Mouse (Mus musculus): ENCODE results near the gene Sdhc. TPM values are rescaled to one million over a fixed set of nuclear protein-coding genes. Genes with fewer than 3 reads are reported as not detected.
"Not testable (repeated sequence)": the region's sequence is repeated elsewhere in the genome, so short reads cannot be mapped to it uniquely, and the experiment has no call there.

The Sdhc gene
- polyA plus RNA-seq, 1 experiment from 2014 or later = 642 TPM

DNA sequence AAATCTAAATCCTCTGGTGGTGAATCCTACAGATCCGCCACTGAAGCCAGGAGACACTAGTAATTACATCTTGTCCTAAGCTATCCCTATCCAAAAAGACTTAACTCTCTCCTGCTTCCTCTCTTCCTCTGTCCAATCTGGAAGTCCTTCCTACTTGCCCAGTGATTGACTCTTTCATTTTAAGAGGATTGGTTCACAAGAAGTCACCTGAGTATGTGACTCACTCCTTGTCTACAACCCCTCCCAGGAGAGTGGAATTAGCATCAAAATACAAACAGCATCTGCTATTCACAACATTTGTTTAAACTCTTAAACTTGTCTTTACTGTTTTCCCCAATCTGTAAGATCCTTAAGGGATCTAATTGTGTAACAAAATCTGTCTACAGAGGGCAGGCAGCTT is 60.5 kb downstream of the Sdhc start:
- ATAC-seq (ENCODE audit: insufficient number of reproducible peaks, insufficient read depth, low FRiP score, low read depth) = no peak
- H3K9ac ChIP-seq (ENCODE audit: low read length) = no peak overlapping the region
- peaks cover 17% of the 10 kb centered on the region for H3K27me3 ChIP-seq (ENCODE audit: control insufficient read depth, insufficient read depth, low read length)
- no peak overlapping the region for H3K4me3 ChIP-seq (ENCODE audit: control insufficient read depth in 1 of 2, insufficient read depth in 1 of 2, low read depth in 1 of 2, low read length in 2 of 2)
- no peaks in the 10 kb centered on the region for H3K9me3 ChIP-seq (ENCODE audit: control insufficient read depth, low read length)
- peaks cover 0 to 7% of the 10 kb centered on the region in 2 experiments; a peak in 1 of 4 replicates for H3K4me1 ChIP-seq (ENCODE audit: control insufficient read depth in 2 of 2, insufficient read depth in 2 of 2, low read length in 2 of 2)
- WGBS = 92% methylated on average over 1 of the region's 1 CpGs
- H3K27ac ChIP-seq (replicated peaks in 1 of 2; ENCODE audit: control insufficient read depth in 1 of 2, insufficient read depth in 1 of 2, low read depth in 2 of 2, low read length in 2 of 2) = no peak overlapping the region
- no peak overlapping the region for H3K4me2 ChIP-seq (ENCODE audit: low read length)
- no peaks in the 10 kb centered on the region for H3K36me3 ChIP-seq (ENCODE audit: control insufficient read depth, insufficient read depth, low read length)

DNA sequence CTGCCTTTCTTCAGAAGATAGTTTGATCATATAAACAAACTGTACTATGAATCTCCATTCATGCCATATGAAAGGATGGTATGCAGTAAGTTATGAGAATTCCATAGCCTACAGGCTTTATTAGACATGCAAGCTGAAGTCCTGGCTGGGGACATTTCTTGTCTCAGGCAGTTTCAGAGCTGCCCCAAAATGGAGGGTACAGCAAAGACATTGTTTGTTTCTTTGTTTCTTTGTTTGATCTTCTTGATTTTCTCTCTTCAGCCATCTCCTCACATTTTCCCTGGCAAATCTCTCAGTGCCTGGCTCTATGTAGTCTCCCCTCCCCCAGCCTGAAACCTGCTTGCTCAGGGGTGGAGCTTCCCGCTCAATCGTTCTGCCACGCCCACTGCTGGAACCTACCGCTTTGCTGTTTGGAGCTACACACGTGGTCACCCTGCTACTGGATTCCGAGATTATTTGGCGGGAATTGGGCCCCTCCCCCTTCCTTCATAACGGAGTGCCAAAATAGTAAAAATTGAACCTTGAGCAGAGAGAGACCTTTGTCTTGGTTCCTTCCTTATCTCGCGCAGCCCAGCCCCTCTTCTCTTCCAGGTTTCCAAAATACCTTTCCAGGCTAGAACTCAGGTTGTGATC is 62.0 kb downstream of the Sdhc start:
- Histone ChIP-seq H3K4me2 (ENCODE audit: low read length) (peak overlapping the region; percentile 43), H3K27me3 (ENCODE audit: control insufficient read depth, insufficient read depth, low read length) (peaks cover 17% of the 10 kb centered on the region)
- H3K4me3 ChIP-seq (ENCODE audit: control insufficient read depth in 1 of 2, insufficient read depth in 1 of 2, low read depth in 1 of 2, low read length in 2 of 2); ATAC-seq (ENCODE audit: insufficient number of reproducible peaks, insufficient read depth, low FRiP score, low read depth); H3K27ac ChIP-seq (replicated peaks in 1 of 2; ENCODE audit: control insufficient read depth in 1 of 2, insufficient read depth in 1 of 2, low read depth in 2 of 2, low read length in 2 of 2); H3K36me3 ChIP-seq (ENCODE audit: control insufficient read depth, insufficient read depth, low read length); H3K4me1 ChIP-seq (ENCODE audit: control insufficient read depth in 2 of 2, insufficient read depth in 2 of 2, low read length in 2 of 2); H3K9me3 ChIP-seq (ENCODE audit: control insufficient read depth, low read length); H3K9ac ChIP-seq (ENCODE audit: low read length): not testable (repeated sequence)
- 4% methylated on average over 10 of the region's 10 CpGs for WGBS

DNA sequence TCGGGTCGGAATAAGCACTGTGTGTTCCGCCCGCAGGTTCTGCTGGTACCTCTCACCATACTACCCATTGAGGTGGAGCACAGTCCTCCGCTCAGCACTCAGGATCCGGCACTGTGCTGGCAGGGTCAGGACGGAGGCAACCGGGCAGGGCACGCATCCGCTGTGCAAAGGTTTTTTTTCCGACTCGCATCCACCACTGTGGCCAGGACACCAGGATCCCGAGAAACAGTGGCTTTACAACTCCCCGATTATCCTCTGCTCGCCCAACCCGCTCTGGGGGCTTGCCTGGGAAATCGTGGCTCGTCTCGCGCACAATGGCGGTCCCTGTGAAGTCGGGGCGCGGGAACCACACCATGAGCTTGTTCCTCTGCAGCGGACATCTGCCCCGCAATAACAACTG is 64.7 kb downstream of the Sdhc start:
- no peaks in the 10 kb centered on the region for H3K9me3 ChIP-seq (ENCODE audit: control insufficient read depth, low read length)
- peak overlapping the region; percentile 83 for H3K4me2 ChIP-seq (ENCODE audit: low read length)
- H3K27me3 ChIP-seq (ENCODE audit: control insufficient read depth, insufficient read depth, low read length) = peaks cover 17% of the 10 kb centered on the region
- H3K36me3 ChIP-seq (ENCODE audit: control insufficient read depth, insufficient read depth, low read length) = no peaks in the 10 kb centered on the region
- H3K9ac ChIP-seq (ENCODE audit: low read length) = peak overlapping the region; percentile 61
- no peak for ATAC-seq (ENCODE audit: insufficient number of reproducible peaks, insufficient read depth, low FRiP score, low read depth)
- under 1% methylated on average over 26 of the region's 26 CpGs for WGBS
- H3K4me1 ChIP-seq (ENCODE audit: control insufficient read depth in 2 of 2, insufficient read depth in 2 of 2, low read length in 2 of 2) = peaks cover 0 to 7% of the 10 kb centered on the region in 2 experiments; a peak in 1 of 4 replicates
- peak overlapping the region; percentile 49 to 55 for H3K4me3 ChIP-seq (ENCODE audit: control insufficient read depth in 1 of 2, insufficient read depth in 1 of 2, low read depth in 1 of 2, low read length in 2 of 2)
- no peak overlapping the region for H3K27ac ChIP-seq (replicated peaks in 1 of 2; ENCODE audit: control insufficient read depth in 1 of 2, insufficient read depth in 1 of 2, low read depth in 2 of 2, low read length in 2 of 2)

GRCm38 (mm10) chr1:171081512-171082231 is 68.7 kb downstream of the Sdhc start:
- not testable (repeated sequence) for H3K4me2 ChIP-seq (ENCODE audit: low read length); H3K36me3 ChIP-seq (ENCODE audit: control insufficient read depth, insufficient read depth, low read length); H3K4me1 ChIP-seq (ENCODE audit: control insufficient read depth in 2 of 2, insufficient read depth in 2 of 2, low read length in 2 of 2); H3K27ac ChIP-seq (replicated peaks in 1 of 2; ENCODE audit: control insufficient read depth in 1 of 2, insufficient read depth in 1 of 2, low read depth in 2 of 2, low read length in 2 of 2); H3K9ac ChIP-seq (ENCODE audit: low read length); H3K4me3 ChIP-seq (ENCODE audit: control insufficient read depth in 1 of 2, insufficient read depth in 1 of 2, low read depth in 1 of 2, low read length in 2 of 2); H3K9me3 ChIP-seq (ENCODE audit: control insufficient read depth, low read length)
- peaks cover 13% of the 10 kb centered on the region for H3K27me3 ChIP-seq (ENCODE audit: control insufficient read depth, insufficient read depth, low read length)
- 0 out of 2 replicates have a peak, but pooled peaks have one; percentile 22 for ATAC-seq (ENCODE audit: insufficient number of reproducible peaks, insufficient read depth, low FRiP score, low read depth)
- WGBS = 32% methylated on average over 9 of the region's 17 CpGs

DNA sequence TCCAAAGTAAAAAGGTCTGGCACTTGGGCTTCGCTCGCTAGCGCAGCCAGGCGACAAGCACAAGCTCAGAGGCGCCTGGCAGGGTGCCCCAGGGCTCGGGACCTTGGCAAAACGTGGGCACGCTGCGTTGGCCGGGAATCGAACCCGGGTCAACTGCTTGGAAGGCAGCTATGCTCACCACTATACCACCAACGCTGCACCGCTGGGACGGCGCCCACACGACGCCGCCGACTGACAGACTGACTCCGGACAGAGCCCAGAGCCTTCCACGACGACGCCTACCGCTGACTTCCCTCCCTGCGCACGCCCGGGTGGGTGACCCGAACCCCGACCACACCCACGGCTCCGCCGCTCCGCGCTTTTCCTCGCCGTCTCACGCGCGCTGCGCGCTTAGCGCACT is 70.6 kb downstream of the Sdhc start:
- not testable (repeated sequence) for H3K27me3 ChIP-seq (ENCODE audit: control insufficient read depth, insufficient read depth, low read length); H3K4me3 ChIP-seq (ENCODE audit: control insufficient read depth in 1 of 2, insufficient read depth in 1 of 2, low read depth in 1 of 2, low read length in 2 of 2); H3K36me3 ChIP-seq (ENCODE audit: control insufficient read depth, insufficient read depth, low read length); H3K27ac ChIP-seq (replicated peaks in 1 of 2; ENCODE audit: control insufficient read depth in 1 of 2, insufficient read depth in 1 of 2, low read depth in 2 of 2, low read length in 2 of 2); H3K9me3 ChIP-seq (ENCODE audit: control insufficient read depth, low read length); H3K9ac ChIP-seq (ENCODE audit: low read length); H3K4me1 ChIP-seq (ENCODE audit: control insufficient read depth in 2 of 2, insufficient read depth in 2 of 2, low read length in 2 of 2); H3K4me2 ChIP-seq (ENCODE audit: low read length)
- ATAC-seq (ENCODE audit: insufficient number of reproducible peaks, insufficient read depth, low FRiP score, low read depth) = peak; percentile 38; the same call in 1 of the 2 replicates
- no CpG with 5 or more reads among the region's 43 CpGs for WGBS

DNA sequence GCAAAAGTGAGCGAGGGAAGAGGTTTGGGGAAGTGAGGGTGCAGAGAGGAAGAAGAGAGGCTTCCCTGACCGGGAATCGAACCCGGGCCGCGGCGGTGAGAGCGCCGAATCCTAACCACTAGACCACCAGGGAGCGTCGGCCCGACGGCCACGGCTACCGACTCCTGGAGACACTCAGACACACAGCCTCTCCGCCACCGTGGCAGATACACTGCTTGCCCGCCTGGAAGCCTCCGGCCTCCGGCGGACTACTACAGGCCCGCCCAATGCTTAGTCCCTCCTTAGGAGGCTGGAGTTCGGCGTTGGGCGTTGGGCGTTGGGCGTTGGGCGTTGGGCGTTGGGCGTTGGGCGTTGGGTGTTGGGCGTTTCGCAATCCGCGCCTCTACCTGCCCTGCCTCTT is 71.1 kb downstream of the Sdhc start:
- not testable (repeated sequence) for H3K4me1 ChIP-seq (ENCODE audit: control insufficient read depth in 2 of 2, insufficient read depth in 2 of 2, low read length in 2 of 2); H3K36me3 ChIP-seq (ENCODE audit: control insufficient read depth, insufficient read depth, low read length); H3K4me2 ChIP-seq (ENCODE audit: low read length); H3K9me3 ChIP-seq (ENCODE audit: control insufficient read depth, low read length); H3K9ac ChIP-seq (ENCODE audit: low read length); H3K27ac ChIP-seq (replicated peaks in 1 of 2; ENCODE audit: control insufficient read depth in 1 of 2, insufficient read depth in 1 of 2, low read depth in 2 of 2, low read length in 2 of 2); H3K4me3 ChIP-seq (ENCODE audit: control insufficient read depth in 1 of 2, insufficient read depth in 1 of 2, low read depth in 1 of 2, low read length in 2 of 2); H3K27me3 ChIP-seq (ENCODE audit: control insufficient read depth, insufficient read depth, low read length)
- peak; percentile 46 for ATAC-seq (ENCODE audit: insufficient number of reproducible peaks, insufficient read depth, low FRiP score, low read depth)
- 0% methylated on average over 1 of the region's 35 CpGs for WGBS

DNA sequence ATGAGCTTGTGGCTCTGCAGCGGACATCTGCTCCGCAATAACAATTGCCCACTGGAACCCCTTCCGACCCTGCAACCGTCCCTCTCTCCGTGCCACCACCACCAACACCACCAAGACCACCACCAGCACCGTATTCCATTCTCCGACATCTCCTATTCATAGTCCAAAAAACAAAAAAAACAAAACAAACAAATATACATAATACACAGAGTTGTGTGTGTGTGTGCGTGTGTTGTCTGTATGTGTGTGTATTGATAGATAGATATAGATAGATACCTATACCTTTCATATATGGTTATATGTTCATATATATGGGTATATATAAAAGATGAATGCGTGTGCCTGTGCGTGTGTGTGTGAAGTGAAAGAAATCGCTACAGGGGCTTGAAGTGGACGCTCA is 72.0 kb downstream of the Sdhc start:
- H3K36me3 ChIP-seq (ENCODE audit: control insufficient read depth, insufficient read depth, low read length); ATAC-seq (ENCODE audit: insufficient number of reproducible peaks, insufficient read depth, low FRiP score, low read depth); H3K27ac ChIP-seq (replicated peaks in 1 of 2; ENCODE audit: control insufficient read depth in 1 of 2, insufficient read depth in 1 of 2, low read depth in 2 of 2, low read length in 2 of 2); H3K9me3 ChIP-seq (ENCODE audit: control insufficient read depth, low read length); H3K4me1 ChIP-seq (ENCODE audit: control insufficient read depth in 2 of 2, insufficient read depth in 2 of 2, low read length in 2 of 2); H3K9ac ChIP-seq (ENCODE audit: low read length): not testable (repeated sequence)
- whole genome bisulfite sequencing = 22% methylated on average over 12 of the region's 12 CpGs
- Histone ChIP-seq H3K27me3 (ENCODE audit: control insufficient read depth, insufficient read depth, low read length) (peaks cover 11% of the 10 kb centered on the region), H3K4me2 (ENCODE audit: low read length) (peak overlapping the region; percentile 46), H3K4me3 (ENCODE audit: control insufficient read depth in 1 of 2, insufficient read depth in 1 of 2, low read depth in 1 of 2, low read length in 2 of 2) (peak overlapping the region in 1 of 2 experiments; percentile 16; a peak in 1 of 4 replicates)
